Mouse (Mus musculus): ENCODE data around the gene Tdpoz1.
"Not testable (repeated sequence)": the region's sequence is repeated elsewhere in the genome, so short reads cannot be mapped to it uniquely, and the experiment has no call there.

Gene Tdpoz1

GRCm38 (mm10) chr3:93676210-93676609 lies at the start of gene Tdpoz1:
TSS of gene Tdpoz1 (minus strand) at chr3:93676310.
- not testable (repeated sequence) for DNase-seq

DNA sequence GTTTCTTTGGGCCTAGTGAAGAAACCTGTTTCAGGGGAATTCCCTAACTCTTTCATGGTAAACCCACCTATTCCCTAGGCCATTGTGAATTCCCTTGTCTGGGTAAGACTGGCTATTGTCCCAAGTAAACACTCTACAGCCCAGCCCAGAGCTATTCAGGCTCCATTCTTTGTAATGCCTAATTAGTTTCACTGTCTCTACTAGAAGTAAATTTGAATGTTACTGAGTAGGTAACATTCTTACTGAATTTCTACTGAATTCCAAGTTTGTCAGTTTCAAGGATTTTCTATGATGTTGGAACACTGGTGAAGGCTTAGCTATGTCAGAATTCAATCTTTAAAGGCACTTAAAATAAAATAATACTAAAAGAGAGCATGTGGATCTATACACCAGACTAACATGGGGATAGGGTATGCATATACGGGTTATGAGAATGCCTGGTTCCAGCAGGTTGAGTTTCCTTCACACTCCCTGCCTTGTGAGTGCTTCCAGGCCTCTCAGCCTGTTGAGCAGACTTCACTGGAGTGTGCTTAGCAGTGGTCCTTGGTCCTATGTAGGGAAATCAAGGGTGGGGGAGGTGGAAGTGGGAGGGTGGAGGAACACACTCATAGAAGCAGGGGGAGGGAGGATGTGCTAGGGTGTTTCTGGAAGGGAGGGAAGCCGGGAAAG lies 33.0 kb upstream of the Tdpoz1 start:
- not testable (repeated sequence) for DNase-seq

DNA sequence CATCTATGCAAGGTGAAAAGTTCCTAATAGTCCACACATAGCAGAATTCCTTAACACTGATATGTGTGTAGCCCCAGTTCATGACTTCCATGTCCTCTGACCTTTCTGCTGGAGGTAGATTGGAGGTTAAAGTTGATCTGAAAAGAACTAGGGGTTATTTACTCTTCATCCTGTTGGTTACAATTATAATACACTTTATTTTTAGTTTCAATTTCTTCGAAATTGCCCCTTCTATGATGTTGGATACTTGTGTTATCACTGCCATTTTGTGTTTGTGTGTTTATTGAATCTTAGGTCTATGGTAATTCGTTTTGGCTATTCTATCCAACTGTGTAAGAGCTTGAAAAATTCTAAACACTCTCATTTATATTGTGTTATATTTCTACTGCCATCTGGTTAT lies 16.9 kb upstream of the Tdpoz1 start, which contains the start of gene Gm37596:
Gene Gm37596 (minus strand): TSS at position 101 of the 400 bp plus-strand sequence.
- DNase-seq = not testable (repeated sequence)

GRCm38 (mm10) chr3:93670805-93671503 lies 5.2 kb downstream of the Tdpoz1 start:
- not testable (repeated sequence) for DNase-seq

DNA sequence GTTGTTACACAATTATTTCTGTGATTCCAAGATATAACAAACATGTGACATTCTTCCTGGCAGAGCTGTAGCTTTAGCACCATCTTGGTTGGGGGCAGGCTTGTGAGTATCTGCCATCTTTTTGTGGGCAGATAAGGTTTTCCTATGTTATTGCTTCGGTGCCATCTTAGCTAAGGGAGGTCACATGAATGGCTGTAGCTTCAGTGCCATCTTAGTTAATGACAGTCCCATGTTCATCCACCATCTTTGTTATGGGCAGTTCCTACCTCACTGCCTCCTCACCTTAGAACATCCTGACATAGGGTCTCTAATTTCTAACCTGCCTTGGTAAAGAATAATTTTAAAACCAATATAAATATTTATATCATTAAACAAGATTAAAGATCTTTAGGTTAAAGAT lies 21.9 kb downstream of the Tdpoz1 start:
- no peak for DNase-seq

GRCm38 (mm10) chr3:93652586-93652985 lies 23.5 kb downstream of the Tdpoz1 start, which contains the start of gene Tdpoz2:
TSS of gene Tdpoz2 (minus strand) at chr3:93652686.
- no peak for DNase-seq

DNA sequence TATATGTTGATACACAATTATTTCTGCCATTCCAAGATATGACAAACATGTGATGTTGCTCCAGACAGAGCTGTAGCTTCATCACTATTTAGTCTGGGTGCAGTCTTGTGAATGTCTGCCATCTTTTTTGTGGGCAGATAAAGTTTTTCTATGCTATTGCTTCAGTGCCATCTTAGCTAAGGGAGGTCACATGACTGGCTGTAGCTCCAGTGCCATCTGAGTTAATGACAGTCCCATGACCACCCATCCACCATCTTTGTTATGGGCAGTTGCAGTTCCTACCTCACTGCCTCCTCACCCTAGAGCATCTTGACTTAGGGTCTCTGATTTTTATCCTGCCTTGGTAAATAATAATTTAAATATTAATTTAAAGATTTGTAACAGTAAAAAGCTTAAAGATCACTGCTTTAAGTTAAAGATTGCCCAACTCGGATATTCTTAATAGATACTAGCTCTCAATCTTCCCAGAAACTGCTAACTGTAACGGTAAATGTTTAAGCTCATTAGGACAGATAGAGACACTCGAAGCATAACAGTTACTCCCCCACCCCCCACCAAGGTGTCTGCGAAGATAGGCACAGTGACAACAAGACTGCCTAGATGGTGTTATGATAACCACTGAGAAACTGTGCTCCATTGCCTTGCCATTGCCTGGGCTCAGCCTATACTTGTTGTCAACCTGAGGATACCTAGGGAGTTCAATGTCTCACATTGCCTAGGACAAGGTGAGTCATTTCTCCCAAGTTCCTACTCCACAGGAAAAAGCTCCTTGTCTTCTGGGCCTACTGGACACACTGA lies 45.0 kb downstream of the Tdpoz1 start:
- DNase-seq = not testable (repeated sequence)

All from kidney, adult 8-10 months (tissue).